In genomic region chr1:131947997-131948525, GRCm38 (mm10) we compare ENCODE assay signal across 19 mouse cellular contexts. TPM values are rescaled to one million over a fixed set of nuclear protein-coding genes. Genes with fewer than 3 reads are reported as not detected.
DNase-seq lines count a peak whose midpoint lies in the region; ATAC-seq and TF ChIP-seq lines count a peak whose summit lies in the region.
"Had no signal": no experiment of that assay in that cellular context is flagged by ENCODE, and none has a peak within 500 bp of the region (broad histone marks: within the 10 kb centered on the region; RNA-seq: fewer than 3 reads in every experiment).

No protein-coding gene starts in this region.

- DNase-seq in heart, adult 11 months: peak; percentile 96
- no peak for DNase-seq in heart, adult 8-10 months (ENCODE audit: low spot score)
- DNase-seq in kidney, adult 11 months: no peak
- DNase-seq in midbrain, embryonic 14.5 days: no peak
- no peak for DNase-seq in left cerebral cortex, postnatal 25 days (ENCODE audit: low spot score in 2 of 2)
- DNase-seq: adrenal gland, postnatal 14 days; cerebellum, adult 8-10 months; gastrocnemius, postnatal 25 days; heart, postnatal 10 days; layer of hippocampus, postnatal 36 days; liver, embryonic 13.5 days; right cerebral cortex, postnatal 25 days; thymus, postnatal 4 days had no signal

- H3K4me1 ChIP-seq in kidney, embryonic 15.5 days: peaks cover 26% of the 10 kb centered on the region
- peaks cover 4% of the 10 kb centered on the region; the same call in 1 of the 2 replicates for H3K4me1 ChIP-seq in midbrain, embryonic 12.5 days
- no peaks in the 10 kb centered on the region for H3K4me1 ChIP-seq in midbrain, embryonic 14.5 days (ENCODE audit: control insufficient read depth, insufficient read depth, low read length)
- no peaks in the 10 kb centered on the region for H3K4me1 ChIP-seq in intestine, postnatal 0 days (replicated peaks; ENCODE audit: control insufficient read depth, insufficient read depth, low read length)

- no peak overlapping the region for H3K4me3 ChIP-seq in kidney, embryonic 15.5 days (replicated peaks)
- no peak overlapping the region for H3K4me3 ChIP-seq in midbrain, embryonic 12.5 days
- no peak overlapping the region for H3K4me3 ChIP-seq in midbrain, embryonic 14.5 days (replicated peaks; ENCODE audit: low read depth, low read length)
- no peak overlapping the region for H3K4me3 ChIP-seq in intestine, postnatal 0 days (ENCODE audit: low read depth, low read length)
- H3K4me3 ChIP-seq: limb, embryonic 10.5 days; liver, embryonic 13.5 days had no signal

- intact Hi-C loops in left cerebral cortex, postnatal 25 days (cut with DNase I): no loop called here

- no peaks in the 10 kb centered on the region for H3K27me3 ChIP-seq in kidney, embryonic 15.5 days
- H3K27me3 ChIP-seq in midbrain, embryonic 12.5 days: no peaks in the 10 kb centered on the region
- H3K27me3 ChIP-seq in midbrain, embryonic 14.5 days (ENCODE audit: control insufficient read depth, insufficient read depth, low read length): no peaks in the 10 kb centered on the region
- no peaks in the 10 kb centered on the region for H3K27me3 ChIP-seq in intestine, postnatal 0 days (replicated peaks; ENCODE audit: control insufficient read depth, insufficient read depth, low read length)
- H3K27me3 ChIP-seq: liver, embryonic 13.5 days had no signal

- 19% methylated on average over 1 of the region's 1 CpGs for WGBS in kidney, embryonic 15.5 days
- 25% methylated on average over 1 of the region's 1 CpGs for WGBS in midbrain, embryonic 12.5 days
- 32% methylated on average over 1 of the region's 1 CpGs for WGBS in midbrain, embryonic 14.5 days
- WGBS in intestine, postnatal 0 days: 63% methylated on average over 1 of the region's 1 CpGs

- H3K27ac ChIP-seq in kidney, embryonic 15.5 days: peak overlapping the region; percentile 45
- H3K27ac ChIP-seq in midbrain, embryonic 12.5 days (replicated peaks): peak overlapping the region; percentile 39; the same call in 1 of the 2 replicates
- no peak overlapping the region for H3K27ac ChIP-seq in midbrain, embryonic 14.5 days (replicated peaks; ENCODE audit: low read depth, low read length)
- H3K27ac ChIP-seq in intestine, postnatal 0 days (ENCODE audit: low read depth, low read length): no peak overlapping the region
- H3K27ac ChIP-seq: limb, embryonic 10.5 days; liver, embryonic 13.5 days; macrophage had no signal

- ATAC-seq in kidney, embryonic 15.5 days (replicated peaks; ENCODE audit: low FRiP score): peak; percentile 80
- no peak for ATAC-seq in midbrain, embryonic 12.5 days (ENCODE audit: low FRiP score, low read depth)
- ATAC-seq in midbrain, embryonic 14.5 days (ENCODE audit: low FRiP score, low TSS enrichment): no peak
- no peak for ATAC-seq in intestine, postnatal 0 days
- ATAC-seq: inflammation-experienced regulatory T-cells, adult 6 months had no signal

- no peaks in the 10 kb centered on the region for H3K36me3 ChIP-seq in kidney, embryonic 15.5 days
- no peaks in the 10 kb centered on the region for H3K36me3 ChIP-seq in midbrain, embryonic 12.5 days
- no peaks in the 10 kb centered on the region for H3K36me3 ChIP-seq in midbrain, embryonic 14.5 days (ENCODE audit: control insufficient read depth, insufficient read depth, low read length)
- H3K36me3 ChIP-seq in intestine, postnatal 0 days (ENCODE audit: control insufficient read depth, insufficient read depth): no peaks in the 10 kb centered on the region
- H3K36me3 ChIP-seq: limb, embryonic 10.5 days; liver, embryonic 13.5 days had no signal

- H3K9me3 ChIP-seq in kidney, embryonic 15.5 days (replicated peaks): no peaks in the 10 kb centered on the region
- no peaks in the 10 kb centered on the region for H3K9me3 ChIP-seq in midbrain, embryonic 12.5 days
- no peaks in the 10 kb centered on the region for H3K9me3 ChIP-seq in midbrain, embryonic 14.5 days (ENCODE audit: control insufficient read depth, low read length)
- H3K9me3 ChIP-seq in intestine, postnatal 0 days (ENCODE audit: control insufficient read depth): no peaks in the 10 kb centered on the region
- H3K9me3 ChIP-seq: limb, embryonic 10.5 days; liver, embryonic 13.5 days had no signal

- TF ChIP-seq CTCF in intestine, postnatal 0 days (IDR thresholded peaks at IDR 0.05; ENCODE audit: low read depth): 0 out of 2 replicates have a peak, but pooled peaks have one; percentile 17

- H3K9ac ChIP-seq in kidney, embryonic 15.5 days: no peak overlapping the region
- H3K9ac ChIP-seq in midbrain, embryonic 12.5 days (replicated peaks): no peak overlapping the region
- H3K9ac ChIP-seq in midbrain, embryonic 14.5 days (replicated peaks; ENCODE audit: low read length): no peak overlapping the region
- no peak overlapping the region for H3K9ac ChIP-seq in intestine, postnatal 0 days (ENCODE audit: low read depth, low read length)
- H3K9ac ChIP-seq: liver, embryonic 13.5 days had no signal

- H3K4me2 ChIP-seq in kidney, embryonic 15.5 days: no peak overlapping the region
- no peak overlapping the region for H3K4me2 ChIP-seq in midbrain, embryonic 12.5 days (replicated peaks)
- H3K4me2 ChIP-seq in midbrain, embryonic 14.5 days (ENCODE audit: low read length): no peak overlapping the region
- H3K4me2 ChIP-seq in intestine, postnatal 0 days (replicated peaks; ENCODE audit: low read depth): no peak overlapping the region
- H3K4me2 ChIP-seq: liver, embryonic 13.5 days had no signal

RNA-seq across cellular contexts. Expression of gene Slc45a3, which starts 14.7 kb away (rescaled TPM):
- 1 to 10 TPM; 2.4 to 4.7 (median 3.3) TPM for total RNA-seq in heart, adult 8-10 months (2022)
- polyA plus RNA-seq in kidney, embryonic 15.5 days (2015; fragmentation: Nextera tagmentation; extraction: Ambion mirVana): 7.9 and 9.1 TPM in 2 replicates
- polyA plus RNA-seq in midbrain, embryonic 12.5 days (2016; fragmentation: Nextera tagmentation; extraction: Ambion mirVana): 27.4 and 30.2 TPM in 2 replicates
- 2.6 and 6.4 TPM in 2 replicates for polyA plus RNA-seq in midbrain, embryonic 14.5 days (2014; fragmentation: Nextera tagmentation; extraction: Ambion mirVana)
- polyA plus RNA-seq in intestine, postnatal 0 days (2015; fragmentation: Nextera tagmentation; extraction: Ambion mirVana): 2.5 and 2.7 TPM in 2 replicates
- total RNA-seq in left cerebral cortex, postnatal 25 days (2021): 1 to 10 TPM; 1.1 to 1.9 TPM
- polyA plus RNA-seq: inflammation-experienced regulatory T-cells, adult 6 months had no signal

RNA-seq across cellular contexts. Expression of gene Nucks1, which starts 37.7 kb away (rescaled TPM):
- 10 to 100 TPM; 55.6 to 68.7 (median 62.6) TPM for total RNA-seq in heart, adult 8-10 months (2022)
- polyA plus RNA-seq in kidney, embryonic 15.5 days (2015; fragmentation: Nextera tagmentation; extraction: Ambion mirVana): 85.7 and 93.2 TPM in 2 replicates
- 102 and 118 TPM in 2 replicates for polyA plus RNA-seq in midbrain, embryonic 12.5 days (2016; fragmentation: Nextera tagmentation; extraction: Ambion mirVana)
- 39.6 and 59.8 TPM in 2 replicates for polyA plus RNA-seq in midbrain, embryonic 14.5 days (2014; fragmentation: Nextera tagmentation; extraction: Ambion mirVana)
- polyA plus RNA-seq in intestine, postnatal 0 days (2015; fragmentation: Nextera tagmentation; extraction: Ambion mirVana): 25.9 and 30.4 TPM in 2 replicates
- total RNA-seq in left cerebral cortex, postnatal 25 days (2021): 100 to 1,000 TPM; 148 to 152 TPM

RNA-seq across cellular contexts. Expression of gene Elk4, which starts 59.3 kb away (rescaled TPM):
- total RNA-seq in heart, adult 8-10 months (2022): 10 to 100 TPM; 62.5 to 79.4 (median 76.0) TPM
- 24.1 and 25.8 TPM in 2 replicates for polyA plus RNA-seq in kidney, embryonic 15.5 days (2015; fragmentation: Nextera tagmentation; extraction: Ambion mirVana)
- polyA plus RNA-seq in midbrain, embryonic 12.5 days (2016; fragmentation: Nextera tagmentation; extraction: Ambion mirVana): 18.9 and 19.9 TPM in 2 replicates
- 14.4 and 17.1 TPM in 2 replicates for polyA plus RNA-seq in midbrain, embryonic 14.5 days (2014; fragmentation: Nextera tagmentation; extraction: Ambion mirVana)
- polyA plus RNA-seq in intestine, postnatal 0 days (2015; fragmentation: Nextera tagmentation; extraction: Ambion mirVana): 16.4 and 19.6 TPM in 2 replicates
- total RNA-seq in left cerebral cortex, postnatal 25 days (2021): 10 to 100 TPM; 52.6 TPM

Comparison
In these comparisons a context has a peak if more than half of its experiments do, and no peak if none do; other contexts are left out.
1. H3K27ac ChIP-seq: peak in kidney, embryonic 15.5 days (single experiment) and midbrain, embryonic 12.5 days (single experiment); none in midbrain, embryonic 14.5 days (single experiment) and intestine, postnatal 0 days (single experiment).